Mouse (Mus musculus): Measurements from ENCODE around the gene Akt1. TPM values are rescaled to one million over a fixed set of nuclear protein-coding genes. Genes with fewer than 3 reads are reported as not detected.

The Akt1 gene
- polyA plus RNA-seq, 1 experiment from 2014 or later: 139 TPM

GRCm38 (mm10) chr12:112617898-112618380 lies 56.7 kb downstream of the Akt1 start:
- Histone ChIP-seq H3K27me3 (replicated peaks) (peaks cover 23% of the 10 kb centered on the region), H3K4me2 (no peak overlapping the region), H3K27ac (no peak overlapping the region), H3K9me3 (no peaks in the 10 kb centered on the region), H3K4me3 (no peak overlapping the region), H3K9ac (no peak overlapping the region), H3K4me1 (peaks cover 18% of the 10 kb centered on the region), H3K36me3 (replicated peaks) (no peaks in the 10 kb centered on the region)
- WGBS: 11% methylated on average over 8 of the region's 8 CpGs
- 0 out of 2 replicates have a peak, but pooled peaks have one; percentile 14 for ATAC-seq (replicated peaks)

DNA sequence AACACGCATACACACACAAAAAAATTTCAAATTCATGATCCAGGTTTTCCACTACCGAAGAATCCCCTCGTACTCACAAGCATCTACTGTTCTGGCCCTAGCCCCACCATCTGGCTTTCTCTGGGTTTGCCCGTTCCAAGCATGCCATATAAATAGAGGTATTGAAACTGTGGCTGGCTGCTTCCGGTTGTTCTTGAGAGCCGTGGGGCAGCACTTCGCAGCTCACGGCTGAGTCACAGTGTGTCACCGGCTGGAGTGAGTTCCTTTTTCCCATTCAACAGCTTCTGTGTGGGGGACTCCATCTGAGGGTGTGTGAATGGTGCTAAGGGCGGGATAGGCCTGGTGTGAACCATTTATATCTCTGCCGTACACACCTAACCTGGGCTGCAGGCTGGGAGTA lies 57.5 kb downstream of the Akt1 start:
- Histone ChIP-seq H3K27ac (no peak overlapping the region), H3K4me3 (no peak overlapping the region), H3K9me3 (no peaks in the 10 kb centered on the region), H3K4me2 (no peak overlapping the region), H3K4me1 (peaks cover 18% of the 10 kb centered on the region), H3K9ac (no peak overlapping the region), H3K27me3 (replicated peaks) (peaks cover 23% of the 10 kb centered on the region), H3K36me3 (replicated peaks) (no peaks in the 10 kb centered on the region)
- 92% methylated on average over 11 of the region's 11 CpGs for WGBS
- ATAC-seq (replicated peaks): no peak

GRCm38 (mm10) chr12:112616668-112617067 lies 58.0 kb downstream of the Akt1 start:
- Histone ChIP-seq H3K9ac (no peak overlapping the region), H3K4me3 (no peak overlapping the region), H3K27me3 (replicated peaks) (peaks cover 20% of the 10 kb centered on the region), H3K27ac (no peak overlapping the region), H3K9me3 (no peaks in the 10 kb centered on the region), H3K4me2 (no peak overlapping the region), H3K4me1 (peaks cover 18% of the 10 kb centered on the region), H3K36me3 (replicated peaks) (no peaks in the 10 kb centered on the region)
- 55% methylated on average over 9 of the region's 9 CpGs for WGBS
- no peak for ATAC-seq (replicated peaks)

- Histone ChIP-seq H3K27me3 (replicated peaks) (no peaks in the 10 kb centered on the region), H3K4me1 (no peaks in the 10 kb centered on the region), H3K4me3 (no peak overlapping the region), H3K27ac (no peak overlapping the region), H3K9me3 (no peaks in the 10 kb centered on the region), H3K9ac (no peak overlapping the region), H3K36me3 (replicated peaks) (no peaks in the 10 kb centered on the region), H3K4me2 (no peak overlapping the region)
- no peak for ATAC-seq (replicated peaks)
- 86% methylated on average over 10 of the region's 10 CpGs for WGBS
These were observed 65.7 kb downstream of the Akt1 start for GRCm38 (mm10) chr12:112609031-112609430.

GRCm38 (mm10) chr12:112606998-112607397 lies 67.7 kb downstream of the Akt1 start:
- no peak for ATAC-seq (replicated peaks)
- H3K27me3 ChIP-seq (replicated peaks): no peaks in the 10 kb centered on the region
- 77% methylated on average over 6 of the region's 6 CpGs for WGBS
- no peak overlapping the region for H3K27ac ChIP-seq
- H3K9ac ChIP-seq: no peak overlapping the region
- no peak overlapping the region for H3K4me2 ChIP-seq
- H3K4me3 ChIP-seq: no peak overlapping the region
- H3K36me3 ChIP-seq (replicated peaks): no peaks in the 10 kb centered on the region
- H3K4me1 ChIP-seq: no peaks in the 10 kb centered on the region
- no peaks in the 10 kb centered on the region for H3K9me3 ChIP-seq

- ATAC-seq (replicated peaks): peak; percentile 59; the same call in 1 of the 2 replicates
- no peak overlapping the region for H3K27ac ChIP-seq
- no peaks in the 10 kb centered on the region for H3K9me3 ChIP-seq
- no peaks in the 10 kb centered on the region for H3K4me1 ChIP-seq
- no peak overlapping the region for H3K4me3 ChIP-seq
- no peaks in the 10 kb centered on the region for H3K36me3 ChIP-seq (replicated peaks)
- WGBS: 44% methylated on average over 6 of the region's 6 CpGs
- no peak overlapping the region for H3K4me2 ChIP-seq
- no peaks in the 10 kb centered on the region for H3K27me3 ChIP-seq (replicated peaks)
- no peak overlapping the region for H3K9ac ChIP-seq
These were observed 68.9 kb downstream of the Akt1 start for GRCm38 (mm10) chr12:112605766-112606165.

- Histone ChIP-seq H3K4me3 (no peak overlapping the region), H3K36me3 (replicated peaks) (no peaks in the 10 kb centered on the region), H3K9me3 (no peaks in the 10 kb centered on the region), H3K4me2 (no peak overlapping the region), H3K9ac (no peak overlapping the region), H3K27ac (no peak overlapping the region), H3K4me1 (no peaks in the 10 kb centered on the region), H3K27me3 (replicated peaks) (no peaks in the 10 kb centered on the region)
- 60% methylated on average over 20 of the region's 20 CpGs for WGBS
- peak; percentile 48 for ATAC-seq (replicated peaks)
These were observed 69.7 kb downstream of the Akt1 start for GRCm38 (mm10) chr12:112604709-112605649.

DNA sequence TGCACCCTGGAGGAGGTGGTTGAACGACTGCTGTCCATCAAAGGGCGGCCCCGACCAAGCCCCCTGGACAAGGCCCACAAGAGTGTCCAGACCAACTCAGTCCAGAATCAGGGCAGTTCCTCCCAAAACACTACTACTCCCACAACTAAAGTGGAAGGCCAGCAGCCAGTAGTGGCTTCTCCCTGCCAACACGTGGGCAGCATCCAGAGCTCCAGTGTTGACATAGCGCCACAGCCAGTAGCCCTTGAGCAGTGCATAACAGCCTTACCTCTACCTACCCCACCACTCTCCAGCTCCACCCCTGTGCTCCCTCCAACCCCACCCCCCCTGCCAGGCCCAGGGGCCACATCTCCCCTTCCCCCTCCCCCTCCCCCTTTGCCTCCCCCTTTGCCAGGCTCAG lies 70.7 kb downstream of the Akt1 start:
- Histone ChIP-seq H3K27ac (no peak overlapping the region), H3K4me2 (no peak overlapping the region), H3K36me3 (replicated peaks) (no peaks in the 10 kb centered on the region), H3K9ac (no peak overlapping the region), H3K27me3 (replicated peaks) (no peaks in the 10 kb centered on the region), H3K4me3 (no peak overlapping the region), H3K9me3 (no peaks in the 10 kb centered on the region), H3K4me1 (no peaks in the 10 kb centered on the region)
- ATAC-seq (replicated peaks): no peak
- WGBS: 81% methylated on average over 5 of the region's 5 CpGs

Small RNA genes within 50 kb of the gene (microRNA-seq; reads per million reads assigned to microRNA genes)
- gene Mir6939: 0.74 reads per million

Other genes starting within 250 kb of the Akt1 start
- gene A530016L24Rik, start 185.4 kb downstream of the Akt1 start, polyA plus RNA-seq (2015; fragmentation: Nextera tagmentation; extraction: Ambion mirVana): 0.22 and 0.24 TPM in 2 replicates
- 87.0 and 90.2 TPM in 2 replicates for gene Tmem179, start 158.1 kb downstream of the Akt1 start, polyA plus RNA-seq (2015; fragmentation: Nextera tagmentation; extraction: Ambion mirVana)
- gene Inf2, start 86.1 kb downstream of the Akt1 start, polyA plus RNA-seq (2015; fragmentation: Nextera tagmentation; extraction: Ambion mirVana): 1.0 and 2.4 TPM in 2 replicates
- gene Adssl1, start 54.8 kb downstream of the Akt1 start, polyA plus RNA-seq (2015; fragmentation: Nextera tagmentation; extraction: Ambion mirVana): 3.1 and 3.6 TPM in 2 replicates
- 51.2 and 59.2 TPM in 2 replicates for gene Siva1, start 30.2 kb downstream of the Akt1 start, polyA plus RNA-seq (2015; fragmentation: Nextera tagmentation; extraction: Ambion mirVana)
- gene Zbtb42, start 3.9 kb upstream of the Akt1 start, polyA plus RNA-seq (2015; fragmentation: Nextera tagmentation; extraction: Ambion mirVana): 1.9 and 2.5 TPM in 2 replicates
- gene Cep170b, start 45.6 kb upstream of the Akt1 start, polyA plus RNA-seq (2015; fragmentation: Nextera tagmentation; extraction: Ambion mirVana): 51.0 and 53.7 TPM in 2 replicates
- gene Pld4, start 85.8 kb upstream of the Akt1 start, polyA plus RNA-seq (2015; fragmentation: Nextera tagmentation; extraction: Ambion mirVana): 7.3 and 8.6 TPM in 2 replicates
- 1.1 and 1.3 TPM in 2 replicates for gene Ahnak2, start 127.8 kb upstream of the Akt1 start, polyA plus RNA-seq (2015; fragmentation: Nextera tagmentation; extraction: Ambion mirVana)
- 24.4 and 25.1 TPM in 2 replicates for gene Clba1, start 134.1 kb upstream of the Akt1 start, polyA plus RNA-seq (2015; fragmentation: Nextera tagmentation; extraction: Ambion mirVana)
- gene Cdca4, start 154.5 kb upstream of the Akt1 start, polyA plus RNA-seq (2015; fragmentation: Nextera tagmentation; extraction: Ambion mirVana): 44.1 and 50.1 TPM in 2 replicates
- 0.06 and 0.11 TPM in 2 replicates for gene Gpr132, start 193.3 kb upstream of the Akt1 start, polyA plus RNA-seq (2015; fragmentation: Nextera tagmentation; extraction: Ambion mirVana)

Data from midbrain, embryonic 15.5 days (tissue).